29 mouse cellular contexts compared by ENCODE assay signal in genomic region chr1:153139635-153140034, GRCm38 (mm10). TPM values are rescaled to one million over a fixed set of nuclear protein-coding genes. Genes with fewer than 3 reads are reported as not detected.
A peak's percentile ranks its signal among the peaks of the same experiment; 100 is the strongest.
DNase-seq lines count a peak whose midpoint lies in the region; ATAC-seq and TF ChIP-seq lines count a peak whose summit lies in the region.
"Had no signal": no experiment of that assay in that cellular context is flagged by ENCODE, and none has a peak within 500 bp of the region (broad histone marks: within the 10 kb centered on the region; RNA-seq: fewer than 3 reads in every experiment).

No protein-coding gene starts in this region.

- no peak overlapping the region for H3K4me3 ChIP-seq in heart, embryonic 12.5 days
- H3K4me3 ChIP-seq in hindbrain, postnatal 0 days (ENCODE audit: low read length): no peak overlapping the region
- H3K4me3 ChIP-seq in hindbrain, embryonic 13.5 days: no peak overlapping the region
- H3K4me3 ChIP-seq: erythroblast, embryonic 14.5 days; forebrain, embryonic 12.5 days; heart, embryonic 10.5 days; hindbrain, embryonic 15.5 days; layer of hippocampus, adult 2 months; left cerebral cortex, adult 2 months; limb, embryonic 12.5 days; liver, embryonic 15.5 days; midbrain, embryonic 12.5 days; myocyte; neural tube, embryonic 12.5 days had no signal

- no peak overlapping the region for H3K9ac ChIP-seq in heart, embryonic 12.5 days
- H3K9ac ChIP-seq in hindbrain, postnatal 0 days (replicated peaks; ENCODE audit: low read length): no peak overlapping the region
- H3K9ac ChIP-seq in hindbrain, embryonic 13.5 days: no peak overlapping the region
- H3K9ac ChIP-seq: forebrain, embryonic 12.5 days; forebrain, postnatal 0 days; hindbrain, embryonic 15.5 days; limb, embryonic 12.5 days; liver, embryonic 15.5 days; midbrain, embryonic 12.5 days; neural tube, embryonic 12.5 days had no signal

- whole genome bisulfite sequencing in heart, embryonic 12.5 days: 24% methylated on average over 7 of the region's 7 CpGs
- 87% methylated on average over 7 of the region's 7 CpGs for WGBS in hindbrain, postnatal 0 days
- 89% methylated on average over 7 of the region's 7 CpGs for WGBS in hindbrain, embryonic 13.5 days

- H3K4me2 ChIP-seq in heart, embryonic 12.5 days: no peak overlapping the region
- no peak overlapping the region for H3K4me2 ChIP-seq in hindbrain, postnatal 0 days (ENCODE audit: low read depth, low read length)
- H3K4me2 ChIP-seq in hindbrain, embryonic 13.5 days: no peak overlapping the region
- H3K4me2 ChIP-seq: forebrain, embryonic 12.5 days; hindbrain, embryonic 15.5 days; limb, embryonic 12.5 days; liver, embryonic 15.5 days; midbrain, embryonic 12.5 days; neural tube, embryonic 12.5 days had no signal

- H3K9me3 ChIP-seq in heart, embryonic 12.5 days (replicated peaks): no peaks in the 10 kb centered on the region
- no peaks in the 10 kb centered on the region for H3K9me3 ChIP-seq in hindbrain, postnatal 0 days (ENCODE audit: low read length)
- H3K9me3 ChIP-seq in hindbrain, embryonic 13.5 days: no peaks in the 10 kb centered on the region
- H3K9me3 ChIP-seq: forebrain, embryonic 12.5 days; G1E; heart, embryonic 10.5 days; hindbrain, embryonic 15.5 days; limb, embryonic 12.5 days; liver, embryonic 15.5 days; midbrain, embryonic 12.5 days; neural tube, embryonic 12.5 days had no signal

- no peak for DNase-seq in heart, adult 9 months (ENCODE audit: low spot score in 2 of 2)
- no peak for DNase-seq in hindbrain, postnatal 0 days (ENCODE audit: low spot score)
- DNase-seq in thymus, postnatal 4 days: peak; percentile 20
- DNase-seq in thymus, postnatal 36 days: no peak
- DNase-seq in cerebellum, postnatal 36 days: no peak
- DNase-seq: adrenal gland, postnatal 14 days; cerebellum, adult 11 months; cerebellum, adult 9-10 months; forebrain, postnatal 0 days; kidney, adult 2 months; kidney, postnatal 36 days; lung, postnatal 14 days had no signal

- H3K36me3 ChIP-seq in heart, embryonic 12.5 days: no peaks in the 10 kb centered on the region
- no peaks in the 10 kb centered on the region for H3K36me3 ChIP-seq in hindbrain, postnatal 0 days (ENCODE audit: insufficient read depth, low read length)
- no peaks in the 10 kb centered on the region for H3K36me3 ChIP-seq in hindbrain, embryonic 13.5 days
- H3K36me3 ChIP-seq: forebrain, embryonic 12.5 days; G1E; heart, embryonic 10.5 days; hindbrain, embryonic 15.5 days; limb, embryonic 12.5 days; liver, embryonic 15.5 days; midbrain, embryonic 12.5 days; neural tube, embryonic 12.5 days had no signal

- H3K27ac ChIP-seq in heart, embryonic 12.5 days (ENCODE audit: poor library complexity, severe bottlenecking): 0 out of 2 replicates have a peak overlapping the region, but pooled peaks have one; percentile 16
- H3K27ac ChIP-seq in hindbrain, postnatal 0 days: no peak overlapping the region
- H3K27ac ChIP-seq in hindbrain, embryonic 13.5 days: no peak overlapping the region
- H3K27ac ChIP-seq: forebrain, embryonic 12.5 days; hindbrain, embryonic 15.5 days; layer of hippocampus, adult 2 months; left cerebral cortex, adult 2 months; limb, embryonic 12.5 days; liver, embryonic 15.5 days; midbrain, embryonic 12.5 days; neural tube, embryonic 12.5 days had no signal

- no peaks in the 10 kb centered on the region for H3K27me3 ChIP-seq in heart, embryonic 12.5 days (replicated peaks)
- no peaks in the 10 kb centered on the region for H3K27me3 ChIP-seq in hindbrain, postnatal 0 days (ENCODE audit: insufficient read depth, low read length)
- no peaks in the 10 kb centered on the region for H3K27me3 ChIP-seq in hindbrain, embryonic 13.5 days
- H3K27me3 ChIP-seq: hindbrain, embryonic 15.5 days; limb, embryonic 12.5 days; liver, embryonic 15.5 days; midbrain, embryonic 12.5 days; neural tube, embryonic 12.5 days; Patski had no signal

- H3K4me1 ChIP-seq in heart, embryonic 12.5 days (replicated peaks): peaks cover 45% of the 10 kb centered on the region
- H3K4me1 ChIP-seq in hindbrain, postnatal 0 days (ENCODE audit: insufficient read depth, low read length): no peaks in the 10 kb centered on the region
- H3K4me1 ChIP-seq in hindbrain, embryonic 13.5 days (replicated peaks): peaks cover 8% of the 10 kb centered on the region; the same call in 1 of the 2 replicates
- H3K4me1 ChIP-seq: liver, embryonic 15.5 days had no signal

- TF ChIP-seq CTCF in hindbrain, postnatal 0 days (IDR thresholded peaks at IDR 0.05; ENCODE audit: low read depth): no peak

- 0 out of 2 replicates have a peak, but pooled peaks have one; percentile 6 for ATAC-seq in heart, embryonic 12.5 days (ENCODE audit: insufficient number of reproducible peaks, low FRiP score)
- ATAC-seq in hindbrain, postnatal 0 days: 0 out of 2 replicates have a peak, but pooled peaks have one; percentile 6
- no peak for ATAC-seq in hindbrain, embryonic 13.5 days (ENCODE audit: low FRiP score)
- ATAC-seq: forebrain, postnatal 0 days; Patski had no signal

RNA-seq across cellular contexts. Expression of gene Lamc2, which starts 46.6 kb away (rescaled TPM):
- polyA plus RNA-seq in heart, embryonic 12.5 days (2016; fragmentation: Nextera tagmentation; extraction: Ambion mirVana): 8.7 and 9.8 TPM in 2 replicates
- 5.8 and 6.3 TPM in 2 replicates for total RNA-seq in hindbrain, postnatal 0 days (2014; rRNA removed)
- polyA plus RNA-seq in hindbrain, postnatal 0 days (2015; fragmentation: Nextera tagmentation; extraction: Ambion mirVana): 3.7 and 4.4 TPM in 2 replicates
- 0.80 and 0.84 TPM in 2 replicates for polyA plus RNA-seq in hindbrain, embryonic 13.5 days (2015; fragmentation: Nextera tagmentation; extraction: Ambion mirVana)
- total RNA-seq: hematopoietic stem cell, adult 5-6 weeks; megakaryocyte, adult 5-6 weeks had no signal
- polyA plus RNA-seq: G1E had no signal
